Mouse (Mus musculus) liver, adult 2 months (tissue): Measurements from ENCODE around the gene Klhl26.

Source experiments
- CTCF ChIP-seq: fragments of 200-500 bp; IDR thresholded peaks from 2 replicates; pipeline ENCODE4 v1.5.1; 2011; ENCODE audit warnings: low read depth, low read length, control low read depth
- POLR2A ChIP-seq: fragments of 200-500 bp; IDR thresholded peaks from 2 replicates; pipeline ENCODE4 v1.6.1; 2011; ENCODE audit warnings: low read length, control low read depth; ENCODE audit not compliant: insufficient read depth; ENCODE audit errors: extremely low read depth

DNA sequence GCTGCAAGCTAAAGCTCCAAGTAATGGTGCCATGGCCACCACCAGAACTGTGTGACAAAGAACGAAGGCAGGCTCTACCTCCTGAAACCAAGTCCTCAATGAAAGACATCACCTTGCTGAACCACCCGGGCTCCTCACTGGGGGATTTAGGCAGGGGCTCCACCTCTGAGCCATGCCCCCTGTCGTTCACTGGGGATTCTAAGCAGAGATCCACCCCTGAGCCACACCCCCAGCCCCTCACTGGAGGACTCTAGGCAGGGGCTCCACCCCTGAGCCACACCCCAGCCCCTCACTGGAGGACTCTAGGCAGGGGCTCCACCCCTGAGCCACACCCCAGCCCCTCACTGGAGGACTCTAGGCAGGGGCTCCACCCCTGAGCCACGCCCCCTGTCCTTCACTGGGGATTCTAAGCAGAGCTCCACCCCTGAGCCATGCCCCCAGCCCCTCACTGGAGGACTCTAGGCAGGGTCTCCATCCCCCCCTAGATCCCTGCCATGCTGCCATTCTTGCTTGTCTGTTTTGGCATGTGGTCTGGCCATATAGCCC lies 43.7 kb downstream of the Klhl26 start:
- no peak for TF ChIP-seq CTCF
- TF ChIP-seq POLR2A = no peak
